Mouse (Mus musculus): ENCODE results near the gene Cavin2. TPM values are rescaled to one million over a fixed set of nuclear protein-coding genes. Genes with fewer than 3 reads are reported as not detected.

The Cavin2 gene
- total RNA-seq, 2 experiments from 2014 or later = 8.8 to 8.9 TPM

DNA sequence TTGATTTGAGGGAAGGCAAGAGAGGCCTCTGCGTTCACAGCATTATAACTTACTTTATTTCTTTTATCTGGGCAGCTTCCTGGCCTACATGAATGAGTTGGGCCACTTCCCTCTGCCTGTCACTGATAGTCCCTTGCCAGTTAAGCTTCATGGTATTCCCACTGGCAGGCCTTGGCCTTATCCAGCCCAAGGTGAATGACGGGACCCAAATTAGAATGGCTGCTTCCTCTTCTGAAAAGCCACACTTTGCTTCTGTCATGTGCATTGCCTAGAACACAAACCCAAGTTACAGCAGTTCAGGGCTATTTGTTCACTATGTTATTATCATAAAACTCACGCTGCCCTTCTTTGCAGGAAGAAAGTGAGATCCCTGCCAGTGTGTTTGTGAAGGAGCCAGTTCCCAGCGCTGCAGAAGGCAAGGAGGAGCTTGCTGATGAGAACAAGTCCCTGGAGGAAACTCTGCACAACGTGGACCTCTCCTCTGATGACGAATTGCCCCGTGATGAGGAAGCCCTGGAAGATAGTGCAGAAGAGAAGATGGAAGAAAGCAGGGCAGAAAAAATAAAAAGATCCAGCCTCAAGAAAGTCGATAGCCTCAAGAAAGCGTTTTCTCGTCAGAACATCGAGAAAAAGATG is 11.5 kb downstream of the Cavin2 start:
- no peak for DNase-seq (ENCODE audit: low spot score in 2 of 2)

DNA sequence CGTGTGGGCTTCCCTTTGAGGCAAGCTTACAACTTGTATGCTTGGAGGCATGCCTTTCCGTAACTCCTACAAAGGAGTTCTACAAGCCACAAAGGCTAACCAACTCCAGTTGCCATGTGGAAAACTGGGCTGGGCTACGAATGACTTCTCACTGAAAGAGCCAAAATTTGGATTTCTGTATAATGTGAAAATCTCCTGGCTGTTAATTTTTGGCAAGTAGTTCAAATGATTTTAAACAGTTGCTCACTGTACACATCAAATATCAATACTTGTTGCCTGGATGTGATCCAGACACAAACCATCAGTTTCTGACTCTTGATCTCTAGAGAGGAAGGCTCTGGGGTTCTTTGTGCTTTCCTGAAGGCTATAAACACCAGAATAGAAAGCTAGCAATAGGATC is 18.1 kb downstream of the Cavin2 start:
- no peak for DNase-seq (ENCODE audit: low spot score in 2 of 2)

DNA sequence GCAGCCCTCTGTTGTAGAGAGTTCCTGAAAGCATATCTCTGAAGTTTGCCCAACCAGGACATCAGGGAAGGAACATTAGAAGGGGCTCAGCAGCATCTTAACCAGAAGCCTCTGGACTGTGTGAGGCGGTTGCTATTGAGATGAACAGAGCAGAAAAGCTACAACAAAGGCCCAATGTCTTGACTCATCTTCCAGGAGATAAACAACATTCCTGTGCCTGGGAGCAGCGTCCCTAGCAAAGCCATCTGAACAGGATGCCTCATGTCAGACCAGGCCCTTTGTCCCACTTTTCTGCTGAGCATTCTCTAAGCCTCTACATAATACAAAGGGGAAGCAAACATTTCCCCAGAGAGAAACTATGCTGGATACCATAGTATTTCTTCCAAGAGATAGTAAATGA is 26.6 kb downstream of the Cavin2 start:
- DNase-seq (ENCODE audit: low spot score in 2 of 2) = no peak

DNA sequence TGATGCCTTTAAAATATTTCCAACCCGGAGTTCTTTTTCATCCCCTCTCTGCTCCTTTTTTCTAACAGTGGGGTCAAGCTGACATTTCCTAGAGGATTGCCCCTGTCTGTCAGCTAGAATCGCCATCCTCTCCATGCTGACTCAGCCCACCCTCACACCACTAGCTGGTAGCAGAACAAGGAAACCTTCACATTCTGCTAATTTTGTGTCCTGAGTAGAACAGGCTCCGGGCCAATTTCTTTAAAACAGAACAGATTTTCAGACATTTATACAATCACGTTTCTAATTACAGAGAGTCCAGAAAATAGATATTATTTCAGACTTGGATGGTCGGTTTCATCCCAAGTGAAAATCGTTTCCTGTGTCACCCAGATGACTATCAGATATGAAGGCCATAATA is 34.6 kb downstream of the Cavin2 start:
- DNase-seq (ENCODE audit: low spot score in 2 of 2) = peak in 1 of 2 experiments; percentile 21

DNA sequence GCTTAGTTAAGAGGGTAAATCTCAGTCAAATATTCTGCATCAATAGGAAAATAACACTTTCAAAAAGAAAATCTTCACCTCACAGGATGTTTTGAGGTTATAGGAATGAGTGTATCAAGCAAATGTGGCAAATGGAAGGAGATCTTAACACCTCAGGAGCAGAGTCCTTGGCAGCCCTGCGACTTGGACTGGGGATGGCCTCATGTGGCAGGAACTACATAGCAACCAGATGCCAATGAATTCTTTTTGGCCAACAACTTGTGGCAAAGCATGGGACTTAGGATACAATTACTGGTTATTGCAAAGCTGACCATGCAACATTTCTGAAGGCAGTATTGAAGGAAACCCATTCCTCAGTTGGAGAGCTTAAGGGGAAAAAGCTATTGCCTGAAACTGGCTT is 39.6 kb downstream of the Cavin2 start:
- DNase-seq (ENCODE audit: low spot score in 2 of 2) = no peak

DNA sequence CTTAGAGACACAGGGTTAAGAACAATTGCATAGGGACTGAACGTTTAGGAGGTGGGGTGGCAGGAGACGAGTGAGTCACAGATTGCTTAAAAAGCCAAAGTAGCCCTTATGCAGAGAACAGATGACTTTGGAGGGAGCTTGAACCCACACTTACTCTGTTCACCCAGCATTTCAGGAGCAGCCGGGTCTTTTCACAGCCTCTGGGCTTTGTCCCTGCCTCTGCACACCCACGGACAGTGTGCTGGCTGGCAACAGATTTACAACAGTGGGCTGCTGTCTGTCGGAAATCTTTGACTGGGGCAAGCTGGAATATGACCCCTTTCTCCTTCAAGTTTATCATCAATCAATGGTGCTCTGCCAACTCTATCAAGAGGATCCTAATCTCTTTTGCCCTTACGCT is 44.1 kb downstream of the Cavin2 start:
- DNase-seq (ENCODE audit: low spot score in 2 of 2) = peak in 1 of 2 experiments; percentile 25

DNA sequence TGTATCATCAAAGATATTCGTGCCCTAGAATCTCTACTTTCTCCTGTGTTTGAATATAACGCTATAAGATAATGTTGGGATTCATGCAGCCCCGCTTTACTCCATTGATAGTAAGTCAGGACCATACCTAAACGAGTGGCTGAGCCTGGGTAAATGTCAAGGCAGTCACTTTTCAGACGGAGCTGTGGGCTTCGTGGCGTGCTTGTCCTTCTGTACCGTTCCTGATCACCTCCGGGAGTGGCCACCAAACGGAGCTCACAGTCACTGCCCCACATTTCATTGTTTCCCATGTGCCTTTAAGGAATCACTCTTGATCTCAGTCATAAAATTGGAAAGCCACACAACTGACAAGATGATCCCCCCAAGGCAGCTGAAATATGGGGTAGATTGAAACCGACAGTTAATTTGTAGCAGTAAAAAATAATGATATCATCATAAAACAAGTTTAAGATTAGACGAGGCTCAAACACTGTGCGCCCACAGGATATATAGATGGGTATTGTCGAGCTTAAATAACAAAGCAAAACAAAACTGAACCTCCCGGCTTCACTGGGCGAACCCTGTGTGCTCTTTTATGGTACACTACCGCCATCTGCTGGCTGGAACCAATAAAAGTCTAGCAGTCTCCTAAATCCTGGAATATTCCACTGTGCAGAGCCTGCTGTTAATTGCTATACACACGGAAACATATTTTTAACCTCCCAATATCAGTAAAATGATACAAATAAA is 44.8 kb downstream of the Cavin2 start:
- DNase-seq (ENCODE audit: low spot score in 2 of 2) = peak; percentile 92

DNA sequence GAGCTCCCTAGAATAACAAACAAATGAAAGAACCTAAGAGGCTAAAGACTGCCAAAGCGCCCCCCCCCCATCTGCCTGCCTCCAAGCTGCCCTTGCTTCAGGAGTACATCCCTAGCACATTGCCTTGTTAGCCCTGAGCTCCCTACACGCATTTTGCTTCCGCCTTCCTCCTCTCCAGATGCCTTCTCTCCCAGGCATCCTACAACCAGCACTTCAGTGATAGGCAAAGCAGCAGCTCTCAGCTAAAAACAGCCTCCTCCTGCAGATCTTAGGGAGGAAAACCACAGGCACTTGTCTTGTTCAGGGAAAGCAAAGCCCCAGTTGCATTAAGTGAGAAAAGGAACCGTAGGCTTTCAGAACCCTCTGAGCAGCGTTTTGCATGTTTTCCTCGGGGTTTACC is 45.4 kb downstream of the Cavin2 start:
- DNase-seq (ENCODE audit: low spot score in 2 of 2) = peak; percentile 53 to 72

DNA sequence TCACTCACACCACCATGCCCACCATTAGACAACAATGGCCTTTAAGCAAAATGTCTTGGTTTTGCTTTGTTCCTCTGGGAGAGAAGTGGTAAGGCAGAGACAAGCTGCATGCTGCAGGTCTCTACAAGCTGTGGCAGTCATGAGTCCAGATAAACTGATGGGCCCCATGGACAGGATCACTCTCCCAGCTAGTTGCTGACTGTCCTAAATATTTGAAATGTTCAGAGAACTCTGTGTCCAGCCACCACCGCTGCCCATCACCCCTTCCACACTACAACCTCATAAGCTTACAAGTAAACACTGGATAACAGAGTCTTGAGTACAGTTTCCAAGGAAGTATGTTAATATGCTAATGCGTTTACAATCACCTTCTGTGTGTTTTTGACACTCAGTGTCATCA is 46.2 kb downstream of the Cavin2 start:
- no peak for DNase-seq (ENCODE audit: low spot score in 2 of 2)

DNA sequence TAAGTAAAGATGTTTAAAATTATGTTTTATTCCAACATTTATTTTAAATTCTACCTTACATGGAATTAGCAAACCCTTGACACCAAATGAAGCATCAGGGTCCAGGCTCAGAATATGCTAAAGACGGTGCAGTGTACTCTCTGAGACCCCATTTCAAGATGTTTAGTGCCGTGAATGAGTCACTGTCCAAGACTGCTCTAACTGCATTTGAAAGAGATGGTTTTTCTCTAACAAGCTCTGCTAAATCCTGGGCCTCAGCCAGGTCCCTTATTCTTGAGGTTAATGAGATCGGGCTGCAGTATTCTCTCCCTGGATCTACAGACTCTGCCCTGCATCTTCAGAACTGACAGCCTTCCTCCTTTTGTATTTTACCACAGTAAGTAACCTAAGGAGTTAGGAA is 55.2 kb downstream of the Cavin2 start:
- DNase-seq (ENCODE audit: low spot score in 2 of 2) = no peak

DNA sequence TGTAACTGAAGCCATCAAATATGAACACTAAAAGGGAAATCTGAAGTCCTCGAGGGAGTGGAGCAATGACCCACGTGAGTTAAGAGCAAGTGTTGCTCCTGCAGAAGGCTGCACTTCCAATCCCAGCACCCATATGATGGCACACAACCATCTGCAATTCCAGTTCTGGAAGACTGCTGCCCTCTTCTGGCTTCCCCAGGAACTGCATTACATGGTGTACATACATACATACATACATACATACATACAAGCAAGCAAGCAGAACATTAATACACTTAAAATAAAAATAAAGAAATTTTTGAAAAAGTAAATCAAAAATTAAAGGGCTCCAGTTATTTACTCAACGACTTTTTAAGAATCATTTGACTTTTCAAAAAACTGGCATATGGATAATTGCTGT is 58.7 kb downstream of the Cavin2 start:
- no peak for DNase-seq (ENCODE audit: low spot score in 2 of 2)

DNA sequence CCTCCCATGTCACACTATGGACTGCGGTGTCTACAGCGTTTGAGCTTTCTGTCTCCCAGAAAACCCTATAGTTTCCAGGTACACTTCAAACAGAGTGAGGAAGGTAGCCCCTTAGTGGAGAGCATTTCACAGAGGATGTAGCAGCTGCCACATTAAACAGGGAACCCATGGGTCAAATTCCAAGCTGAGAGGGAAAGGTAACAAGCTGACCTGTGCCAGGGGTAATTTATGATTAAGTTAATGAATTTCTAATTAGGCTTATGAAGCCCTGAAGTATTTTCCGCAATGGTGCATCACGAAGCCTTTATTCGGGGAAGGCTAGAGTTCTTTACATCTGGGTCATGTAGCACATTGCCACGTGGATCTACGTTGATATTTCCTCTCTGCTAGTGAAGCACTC is 59.7 kb downstream of the Cavin2 start:
- no peak for DNase-seq (ENCODE audit: low spot score in 2 of 2)

DNA sequence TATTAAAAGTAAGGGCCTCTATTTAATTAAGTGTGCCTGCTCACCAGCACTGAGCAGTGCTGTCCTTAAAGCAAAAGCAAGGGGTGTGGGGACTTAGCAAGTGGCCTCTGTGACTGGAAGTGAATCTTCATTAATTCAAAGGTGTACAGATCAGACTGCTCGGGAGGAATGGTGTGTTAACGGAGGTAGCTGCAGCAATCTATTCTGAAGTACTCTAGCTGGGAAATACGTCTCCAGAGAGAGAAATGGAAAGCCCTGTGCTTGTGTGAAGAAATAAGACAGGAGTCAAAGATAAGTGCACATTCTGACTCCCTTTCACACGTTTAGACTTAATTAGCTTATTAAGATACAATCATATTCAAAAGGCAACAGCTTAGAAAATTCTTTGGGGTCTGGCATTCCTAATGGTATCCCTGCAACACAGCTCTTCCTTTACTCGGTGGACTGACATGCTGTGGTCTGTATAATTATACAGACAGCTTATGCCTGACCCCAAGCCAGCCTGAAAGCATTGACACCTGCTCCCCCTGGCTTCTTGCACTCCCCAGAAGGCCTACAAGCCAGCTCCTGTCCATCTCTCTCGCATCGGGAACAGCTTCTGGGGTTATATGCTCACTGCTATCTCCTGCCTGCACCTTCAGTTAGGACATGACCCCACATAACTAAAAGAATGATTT is 60.5 kb downstream of the Cavin2 start:
- DNase-seq (ENCODE audit: low spot score in 2 of 2) = no peak

Other genes with a start within 250 kb of the Cavin2 start
- 10 to 100 TPM; 14.1 to 15.2 TPM for gene Nabp1, start 189.3 kb downstream of the Cavin2 start, total RNA-seq (2021)

Measured in left cerebral cortex, adult 18-20 months (tissue).